Mouse (Mus musculus): ENCODE data around the gene Polr3b. TPM values are rescaled to one million over a fixed set of nuclear protein-coding genes. Genes with fewer than 3 reads are reported as not detected.

Gene Polr3b
- total RNA-seq, 2 experiments from 2014 or later, result 13.1 to 13.9 TPM

- intact Hi-C loops (cut with DNase I), result no loop called here
- DNase-seq, result no peak
Observed at GRCm38 (mm10) chr10:84756435-84757095, 134.5 kb downstream of the Polr3b start.

DNA sequence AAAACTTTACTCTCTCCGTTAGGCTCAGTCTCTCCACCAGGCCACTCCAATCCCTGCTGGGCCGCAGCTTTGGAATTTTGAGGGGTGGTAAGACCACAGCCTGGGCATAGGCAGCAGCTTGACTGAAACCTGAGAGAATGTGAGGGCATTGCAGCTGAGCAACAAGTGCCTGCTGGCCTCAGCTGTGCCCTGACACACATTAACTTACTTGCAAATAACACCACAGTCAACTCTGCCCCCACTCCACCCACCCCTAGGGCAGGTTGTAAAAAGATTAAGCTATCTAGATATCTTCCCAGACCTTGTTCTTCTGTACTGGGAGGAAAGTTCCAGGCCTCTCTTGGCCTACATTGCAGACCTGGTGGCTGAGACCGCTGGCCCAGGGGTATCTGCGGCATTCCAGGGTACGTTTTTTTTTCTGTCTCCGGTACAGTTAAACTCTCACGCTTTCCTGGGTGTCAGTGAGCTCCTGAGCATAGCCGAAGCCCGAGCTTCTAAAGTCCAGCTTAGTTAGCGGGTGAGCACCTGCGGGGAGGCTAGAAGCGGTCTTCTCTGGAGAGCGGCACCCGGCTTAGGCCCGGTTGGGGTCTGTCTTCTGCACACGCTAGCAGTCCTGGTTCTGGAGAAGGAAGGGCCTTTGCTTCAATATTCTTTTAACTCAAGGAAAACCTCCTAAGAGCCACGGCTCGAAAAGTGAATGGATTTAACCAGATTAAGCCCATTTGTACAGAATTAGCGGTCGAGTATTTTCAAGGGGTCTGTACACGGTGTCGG, 135.5 kb downstream of the Polr3b start:
- intact Hi-C loops (cut with DNase I), result no loop called here
- DNase-seq, result no peak

DNA sequence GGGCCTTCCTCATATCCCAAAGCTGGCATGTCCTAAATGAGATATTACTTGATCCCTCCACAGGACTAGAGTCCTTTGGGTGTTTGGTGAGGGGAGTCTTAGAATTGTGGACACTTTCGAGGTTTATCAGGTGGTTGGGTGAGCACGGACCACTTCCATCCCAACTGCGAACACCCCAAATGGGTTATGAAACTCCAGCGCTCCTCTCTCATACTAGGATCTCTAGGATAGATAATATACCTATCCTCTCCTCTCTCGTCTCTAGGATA, 136.0 kb downstream of the Polr3b start:
- DNase-seq, result no peak
- intact Hi-C loops (cut with DNase I), result no loop called here

- intact Hi-C loops (cut with DNase I), result no loop called here
- no peak for DNase-seq
Observed at GRCm38 (mm10) chr10:84758483-84759431, 136.7 kb downstream of the Polr3b start.

- DNase-seq, result no peak
Observed at GRCm38 (mm10) chr10:84759511-84760117, 137.5 kb downstream of the Polr3b start.

GRCm38 (mm10) chr10:84760118-84761111, 138.3 kb downstream of the Polr3b start:
- DNase-seq, result peak in 1 of 2 experiments; percentile 10
- intact Hi-C loops (cut with DNase I), result no loop called here

More at GRCm38 (mm10) chr10:84759511-84760117, 137.5 kb downstream of the Polr3b start:
- intact Hi-C loops (cut with DNase I), result no loop called here

DNA sequence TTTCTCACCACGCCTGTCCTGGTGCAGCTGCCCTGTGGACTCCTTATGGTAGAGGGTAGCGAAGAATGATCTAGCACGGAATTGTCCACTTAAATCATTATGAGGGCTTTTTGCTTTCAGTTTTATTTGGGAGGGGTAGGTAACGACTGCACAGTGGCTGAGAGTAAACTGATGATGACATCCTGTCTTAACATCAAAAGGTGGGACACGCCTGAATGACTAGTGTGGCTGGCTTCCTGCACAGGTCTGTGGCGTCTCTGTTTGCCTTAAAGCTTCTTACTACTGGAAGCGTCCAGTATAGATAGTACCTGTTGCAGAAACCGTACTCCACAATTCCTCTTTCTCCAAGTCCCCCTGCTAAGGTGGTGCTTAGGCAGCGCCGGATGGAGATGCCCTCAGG, 146.7 kb downstream of the Polr3b start:
- intact Hi-C loops (cut with DNase I), result no loop called here
- no peak for DNase-seq

- intact Hi-C loops (cut with DNase I), result loop anchor here (5.0 kb wide), 1 partner anchor 125 kb away; no protein-coding TSS in a partner anchor
- DNase-seq, result peak in 1 of 2 experiments; percentile 25
Observed at GRCm38 (mm10) chr10:84772380-84773130, 150.5 kb downstream of the Polr3b start.

GRCm38 (mm10) chr10:84773889-84774288, 151.8 kb downstream of the Polr3b start:
- intact Hi-C loops (cut with DNase I), result loop anchor here (5.0 kb wide), 1 partner anchor 127 kb away; no protein-coding TSS in a partner anchor
- DNase-seq, result no peak

GRCm38 (mm10) chr10:84774573-84774972, 152.5 kb downstream of the Polr3b start:
- DNase-seq, result peak; percentile 76 to 81
- intact Hi-C loops (cut with DNase I), result loop anchor here (5.0 kb wide), 1 partner anchor 127 kb away; no protein-coding TSS in a partner anchor

Other genes starting within 250 kb of the Polr3b start
- gene Nuak1, start 181.7 kb upstream of the Polr3b start, total RNA-seq (2021), result 10 to 100 TPM; 24.6 to 36.3 TPM
- gene Ckap4, start 88.2 kb upstream of the Polr3b start, total RNA-seq (2021), result 10 to 100 TPM; 28.4 to 32.0 TPM
- 100 to 1,000 TPM; 131 to 192 TPM for gene Tcp11l2, start 45.7 kb upstream of the Polr3b start, total RNA-seq (2021)
- under 1 TPM in 1 of 2 experiments, not detected in 1; 0.08 TPM for gene Rfx4, start 133.8 kb downstream of the Polr3b start, total RNA-seq (2021)

All from heart, postnatal 36 days (tissue).